Mouse (Mus musculus) telencephalon, adult 2 months (tissue): ENCODE measurements around the gene Kcnq1.

Experiments
- DNase-seq: peaks from one replicate; pipeline ENCODE4 v3.0.0-alpha.2; 2011; ENCODE audit warnings: low read depth, low spot score

Gene Kcnq1

DNA sequence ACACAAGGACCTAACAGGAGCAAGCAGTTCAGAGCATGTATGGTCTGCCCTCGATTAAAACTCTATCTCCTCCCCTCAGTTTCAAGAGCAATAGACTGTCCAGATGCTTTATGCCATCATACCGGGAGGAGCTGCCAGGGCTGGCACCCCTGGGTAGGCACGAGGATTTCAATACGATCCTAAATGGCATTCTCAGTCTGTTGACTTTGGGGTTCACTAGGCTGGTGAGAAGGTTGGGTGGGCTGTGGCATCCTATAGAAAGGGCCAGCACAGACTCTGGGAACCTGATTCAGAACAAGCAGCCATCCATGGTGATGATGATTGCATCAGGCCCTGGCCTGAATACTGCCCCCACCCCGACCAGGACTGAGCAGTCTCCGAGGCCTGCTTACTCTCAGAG lies 79.3 kb downstream of the Kcnq1 start:
- no peak for DNase-seq

- DNase-seq = no peak
These were observed 80.2 kb downstream of the Kcnq1 start for GRCm38 (mm10) chr7:143186378-143186777.

GRCm38 (mm10) chr7:143187181-143187580 lies 81.0 kb downstream of the Kcnq1 start:
- DNase-seq = no peak

GRCm38 (mm10) chr7:143188589-143188988 lies 82.4 kb downstream of the Kcnq1 start:
- no peak for DNase-seq

DNA sequence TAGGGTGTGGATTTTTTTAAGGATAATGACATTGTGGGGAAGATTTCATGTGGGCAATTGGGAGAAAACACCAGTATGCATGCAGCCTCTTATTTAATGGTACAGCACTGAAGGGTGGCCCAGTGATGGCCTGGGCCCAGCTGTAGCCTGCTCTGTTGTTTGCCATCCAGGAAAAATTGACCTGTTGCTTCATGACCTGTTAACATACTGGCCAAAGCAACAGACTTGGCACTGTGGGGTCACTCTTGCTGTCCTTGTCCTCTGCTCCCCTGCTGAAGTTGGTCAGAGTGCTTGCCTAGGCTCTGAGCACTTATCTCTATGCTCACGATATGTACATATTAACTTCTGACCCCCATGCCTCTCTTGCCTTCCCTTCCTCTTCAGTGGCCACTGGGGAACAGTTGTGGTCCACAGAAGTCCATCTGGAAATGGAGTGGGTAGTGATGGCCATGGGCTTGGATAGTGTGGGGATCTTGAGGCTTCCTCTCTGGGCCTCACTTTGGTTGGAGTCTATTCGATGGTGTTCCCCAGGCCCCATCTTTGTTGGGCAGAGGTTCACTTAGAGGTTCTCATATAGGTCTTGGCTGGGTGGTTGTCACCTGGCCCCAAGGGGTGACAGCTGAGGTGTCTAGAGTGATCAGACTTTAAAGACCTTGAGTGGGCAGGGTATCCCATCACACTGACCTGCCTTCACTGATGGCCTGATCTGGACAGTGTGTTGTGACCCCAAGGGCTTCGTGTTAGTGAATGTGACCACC lies 84.0 kb downstream of the Kcnq1 start:
- no peak for DNase-seq

- DNase-seq = no peak
These were observed 84.7 kb downstream of the Kcnq1 start for GRCm38 (mm10) chr7:143190911-143191310.

DNA sequence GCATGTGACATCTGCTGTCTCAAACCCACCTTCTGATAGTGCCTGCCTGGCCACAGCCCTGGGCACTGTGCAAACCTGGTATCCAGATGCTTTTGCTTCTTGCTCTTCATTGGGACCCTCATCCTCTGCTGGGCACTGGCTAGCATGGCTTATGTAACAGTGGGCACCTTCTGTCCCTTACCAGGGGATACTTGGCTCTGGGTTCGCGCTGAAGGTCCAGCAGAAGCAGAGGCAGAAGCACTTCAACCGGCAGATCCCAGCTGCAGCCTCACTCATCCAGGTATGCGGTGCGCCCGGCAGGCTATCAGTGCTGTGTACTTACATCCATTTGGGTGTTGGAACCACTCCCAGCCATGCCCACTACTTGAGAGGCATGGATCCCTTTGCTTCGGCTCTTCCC lies 86.2 kb downstream of the Kcnq1 start:
- DNase-seq = no peak

- no peak for DNase-seq
These were observed 87.9 kb downstream of the Kcnq1 start for GRCm38 (mm10) chr7:143194064-143194463.

GRCm38 (mm10) chr7:143197951-143198440 lies 91.8 kb downstream of the Kcnq1 start:
- no peak for DNase-seq

GRCm38 (mm10) chr7:143198443-143198842 lies 92.3 kb downstream of the Kcnq1 start:
- no peak for DNase-seq

DNA sequence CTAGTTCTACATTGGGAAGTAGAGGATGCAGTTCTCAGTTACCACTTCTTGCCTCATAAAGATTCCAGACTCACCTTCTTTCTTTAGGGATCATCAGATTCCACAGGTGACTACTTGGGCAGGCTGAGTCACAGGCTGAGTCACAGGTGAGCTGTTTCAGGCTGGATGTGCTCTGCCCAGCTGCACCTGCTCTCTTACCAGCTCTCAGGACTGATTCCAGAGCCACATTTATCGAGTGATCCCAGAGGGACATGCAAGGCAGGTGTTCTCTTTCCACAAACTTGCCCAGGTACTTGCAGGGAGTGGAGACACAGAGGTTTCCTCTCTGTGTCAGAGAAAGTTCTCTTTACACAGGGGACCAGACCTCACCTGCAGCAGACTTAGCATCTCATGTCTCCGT lies 95.1 kb downstream of the Kcnq1 start:
- no peak for DNase-seq

DNA sequence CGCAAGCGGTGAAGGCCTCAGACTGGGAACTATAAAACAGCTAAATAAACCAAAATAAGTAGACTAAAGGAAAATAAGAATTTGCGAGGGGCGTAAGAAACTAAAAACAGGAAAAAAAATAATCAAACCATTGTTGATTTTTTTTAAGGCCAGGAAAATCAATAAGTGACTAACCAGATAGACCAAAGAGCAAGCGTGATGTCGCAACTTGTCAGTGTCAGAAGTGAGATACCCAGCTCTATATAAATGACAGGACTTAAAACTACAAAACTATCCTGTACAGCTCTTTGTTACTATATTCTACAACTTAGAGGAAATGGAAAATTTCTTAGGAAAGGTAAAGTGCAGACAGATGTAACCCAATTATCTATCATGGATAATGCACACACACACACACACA lies 97.7 kb downstream of the Kcnq1 start:
- DNase-seq = no peak

GRCm38 (mm10) chr7:143207044-143207443 lies 100.9 kb downstream of the Kcnq1 start:
- DNase-seq = no peak

- DNase-seq = no peak
These were observed 104.6 kb downstream of the Kcnq1 start for GRCm38 (mm10) chr7:143210796-143211195.

GRCm38 (mm10) chr7:143251206-143251605 lies 145.0 kb downstream of the Kcnq1 start:
- no peak for DNase-seq

DNA sequence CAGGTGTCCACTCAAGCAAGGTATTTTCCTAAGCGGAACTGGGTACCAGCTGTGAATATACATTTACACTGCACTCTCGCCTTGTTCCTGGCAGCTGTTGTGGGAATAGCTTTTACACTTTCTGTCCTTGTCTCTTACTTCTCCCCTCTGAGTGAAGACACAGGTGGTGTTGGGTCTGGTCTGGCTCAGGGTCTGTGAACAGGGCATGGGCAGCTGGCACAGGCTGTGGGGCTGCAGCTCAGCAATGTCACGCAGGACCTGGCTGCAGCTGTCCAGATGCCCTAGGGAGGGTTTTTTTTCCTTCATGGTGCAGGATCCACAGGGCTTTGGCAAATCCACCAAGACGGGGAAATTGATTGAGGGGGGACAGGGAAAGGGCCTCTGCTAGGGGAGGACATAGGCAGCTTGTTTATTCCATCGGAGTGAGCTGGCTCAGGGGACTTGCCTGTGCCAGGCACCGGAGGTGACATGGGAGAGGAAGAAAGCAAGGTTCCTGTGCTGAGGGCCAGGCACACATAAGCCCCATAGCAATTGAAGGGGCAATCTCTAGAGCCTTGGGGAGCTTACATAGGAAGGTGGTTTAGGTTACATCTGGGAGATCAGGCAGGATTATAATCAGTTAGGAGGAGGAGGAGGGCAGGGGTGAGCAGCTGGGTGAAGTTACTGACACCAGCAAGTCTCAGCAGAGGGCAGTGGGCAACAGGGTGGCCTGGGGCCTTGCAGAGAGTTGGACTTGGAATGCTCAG lies 147.1 kb downstream of the Kcnq1 start:
- DNase-seq = no peak

DNA sequence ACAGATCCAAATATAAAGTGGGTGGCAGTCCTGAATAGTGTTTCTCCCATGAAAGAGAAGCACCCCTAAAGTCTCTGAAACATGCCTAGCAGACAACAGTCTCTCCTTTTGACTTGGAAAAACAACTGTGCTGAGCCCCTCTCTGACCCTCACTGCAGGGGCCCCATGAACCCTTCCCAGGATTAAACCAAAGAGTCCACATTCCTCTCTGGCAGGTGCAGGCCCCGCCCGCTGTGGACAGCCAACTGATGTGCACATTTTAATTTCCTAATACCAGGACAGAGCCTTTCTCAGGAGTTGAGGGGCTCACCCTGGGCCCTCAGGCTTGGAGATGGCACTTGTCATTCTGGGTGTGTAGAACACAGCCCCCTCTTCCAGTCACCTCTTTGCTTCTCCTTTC lies 148.7 kb downstream of the Kcnq1 start:
- DNase-seq = no peak

GRCm38 (mm10) chr7:143261246-143261645 lies 155.1 kb downstream of the Kcnq1 start:
- DNase-seq = no peak

DNA sequence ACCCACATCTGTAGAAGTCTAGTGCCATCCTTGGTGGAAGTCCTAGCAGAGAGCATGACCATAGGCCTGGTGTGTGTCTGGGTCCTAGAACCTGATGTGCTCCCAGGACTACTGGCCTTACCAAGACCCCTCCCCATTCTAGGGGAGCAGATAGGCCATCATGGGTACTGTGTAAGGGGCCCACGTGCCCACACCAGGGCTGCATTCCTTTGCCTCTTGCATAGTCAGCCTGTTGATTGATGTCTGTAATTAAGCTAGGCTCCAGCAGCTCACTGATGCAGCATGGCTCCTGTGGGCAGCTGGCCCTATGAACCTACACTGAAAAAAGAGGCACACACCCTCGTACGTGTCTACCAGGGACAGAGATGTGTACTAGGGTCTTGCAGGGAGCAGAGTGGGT lies 157.4 kb downstream of the Kcnq1 start:
- DNase-seq = no peak

DNA sequence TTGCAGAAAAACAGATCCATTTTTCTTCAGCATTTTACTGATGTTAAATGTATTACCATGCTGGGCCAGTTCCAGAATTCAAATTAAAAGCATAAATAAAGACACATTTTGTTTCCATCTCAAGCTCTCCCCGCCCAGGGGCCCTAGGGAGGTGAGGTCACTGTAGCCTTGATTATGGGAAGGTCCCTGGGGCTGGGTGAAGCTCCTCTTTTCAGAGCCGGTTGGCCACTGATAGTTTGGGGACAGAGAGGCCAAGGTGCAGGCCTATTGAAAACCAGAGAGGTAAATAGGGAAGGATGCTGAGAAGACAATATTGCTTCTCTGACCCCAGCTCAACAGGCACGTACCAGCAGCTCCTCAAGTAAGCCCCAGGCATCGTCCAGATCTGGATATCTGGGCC lies 157.8 kb downstream of the Kcnq1 start:
- DNase-seq = no peak

GRCm38 (mm10) chr7:143265386-143265785 lies 159.2 kb downstream of the Kcnq1 start:
- DNase-seq = no peak

GRCm38 (mm10) chr7:143265829-143266438 lies 159.8 kb downstream of the Kcnq1 start:
- no peak for DNase-seq

DNA sequence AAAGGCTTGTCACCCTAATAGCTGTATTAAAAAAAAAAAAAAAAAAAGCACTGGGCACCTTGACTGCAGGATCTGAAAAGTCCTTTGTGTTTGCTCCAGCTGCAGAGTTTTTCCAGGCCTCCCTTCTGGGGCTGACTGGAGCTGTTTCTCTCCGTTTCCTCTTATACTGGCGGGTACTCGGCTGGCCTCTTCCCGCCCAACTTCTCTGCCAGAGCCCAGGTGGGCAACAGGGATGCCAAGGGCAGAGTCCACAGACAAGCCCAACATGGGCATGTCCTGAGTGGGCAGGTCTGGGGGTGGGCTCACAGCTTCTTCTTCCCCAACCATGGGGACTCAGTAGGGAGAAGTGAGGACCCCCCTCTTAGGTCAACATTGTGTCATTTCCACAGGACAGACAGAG lies 167.6 kb downstream of the Kcnq1 start:
- DNase-seq = no peak
